Mouse (Mus musculus) embryo, embryonic 11.5 days (tissue): ENCODE results near the gene Cdca3.
"Not testable (repeated sequence)": the region's sequence is repeated elsewhere in the genome, so short reads cannot be mapped to it uniquely, and the experiment has no call there.

ENCODE experiments used
- DNase-seq: peaks from one replicate; pipeline ENCODE4 v3.0.0-alpha.2; 2012; ENCODE audit warnings: low read depth, low spot score

Cdca3 gene

DNA sequence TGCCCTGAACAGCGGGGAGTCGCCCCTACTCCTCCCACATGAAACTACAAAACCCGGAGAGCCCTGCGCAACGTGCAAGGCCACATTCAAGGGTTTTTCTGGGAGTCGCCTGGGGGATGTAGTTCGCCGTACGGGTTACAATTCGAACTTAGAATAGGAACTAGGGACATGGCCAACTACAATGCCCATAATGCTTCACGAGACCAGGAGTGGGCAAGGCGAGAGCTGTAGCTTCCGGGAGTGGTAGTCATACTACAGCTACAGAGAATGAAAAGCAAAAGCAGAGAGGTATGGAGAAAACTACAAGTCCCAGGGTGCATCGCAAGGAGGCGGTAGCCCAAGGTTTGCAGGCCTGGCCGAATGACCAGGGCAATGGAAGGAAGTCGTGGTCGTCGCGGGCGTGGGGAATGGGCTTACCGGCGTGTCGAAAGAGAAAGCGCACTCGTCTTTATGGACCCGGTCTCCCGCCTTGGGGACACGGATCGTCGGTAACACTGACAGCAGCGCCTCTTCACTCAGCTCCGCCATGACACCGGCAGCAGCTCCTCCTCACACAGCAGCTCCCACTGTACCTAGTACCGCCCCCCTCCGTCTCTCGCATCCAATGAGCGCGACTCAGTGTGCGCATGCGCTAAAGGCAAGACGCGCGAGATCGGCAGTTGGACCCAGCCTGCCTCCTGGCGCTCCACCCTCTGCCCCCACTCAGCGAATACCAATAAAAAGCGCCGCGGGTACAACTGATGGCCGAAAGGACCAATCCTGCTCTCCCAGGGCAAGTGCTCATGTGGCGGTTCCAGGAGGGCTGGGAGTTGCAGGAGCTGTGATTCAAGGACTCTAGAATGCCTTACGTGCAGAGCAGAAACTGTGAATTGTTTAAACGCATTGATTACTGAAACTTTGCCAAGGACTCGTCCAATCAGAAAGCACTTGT is at the start of gene Cdca3, which contains the start of gene Usp5:
Cdca3 (plus strand) TSS at position 680 of the 931 bp plus-strand sequence.
Usp5 (minus strand) TSS at position 617 of the 931 bp plus-strand sequence.
- DNase-seq, result peak; percentile 99

GRCm38 (mm10) chr6:124779984-124780416 is 49.3 kb upstream of the Cdca3 start:
- no peak for DNase-seq

- no peak for DNase-seq
Observed at GRCm38 (mm10) chr6:124780917-124781316, 48.4 kb upstream of the Cdca3 start.

DNA sequence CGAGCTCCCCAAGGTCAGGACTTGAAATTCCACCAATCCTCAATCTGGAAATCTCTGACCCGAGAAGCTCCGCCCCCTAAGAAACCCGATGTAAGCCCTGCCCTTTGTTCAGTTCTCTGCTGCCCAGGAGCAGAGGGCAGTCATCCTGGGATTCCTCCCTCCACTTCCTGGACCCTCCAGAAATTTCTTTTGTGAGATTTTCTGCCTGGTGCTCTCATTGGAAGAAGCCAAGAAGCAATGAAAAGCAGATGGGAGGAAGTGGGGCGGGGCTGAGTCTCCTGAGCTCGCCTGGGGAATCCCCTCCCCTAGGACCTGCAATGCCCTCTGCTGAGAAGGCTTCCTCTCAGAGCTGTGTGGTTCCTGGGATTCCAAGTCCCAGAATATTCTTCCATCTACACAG is 46.9 kb upstream of the Cdca3 start:
- no peak for DNase-seq

GRCm38 (mm10) chr6:124786756-124787420 is 42.5 kb upstream of the Cdca3 start:
- no peak for DNase-seq

DNA sequence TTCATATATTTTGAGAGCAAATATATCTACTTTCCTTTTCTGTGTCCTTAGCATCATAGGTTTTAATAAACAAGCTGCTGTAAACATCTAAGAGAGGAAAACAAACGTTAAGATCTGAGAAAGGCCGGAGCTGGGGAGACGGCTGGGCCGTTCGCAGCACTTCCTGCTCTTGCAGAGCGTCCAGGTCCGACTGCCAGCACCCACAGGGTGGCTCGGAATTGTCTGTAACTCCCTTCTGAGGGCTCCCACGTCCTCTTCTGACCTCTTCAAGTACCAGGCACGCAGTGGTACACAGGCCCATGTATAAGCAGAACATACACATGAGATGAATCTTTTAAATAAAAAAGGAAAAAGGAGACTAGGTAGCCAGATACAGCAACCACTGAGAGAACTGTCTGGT is 41.6 kb upstream of the Cdca3 start:
- DNase-seq, result no peak

GRCm38 (mm10) chr6:124789519-124789918 is 39.8 kb upstream of the Cdca3 start:
- no peak for DNase-seq

DNA sequence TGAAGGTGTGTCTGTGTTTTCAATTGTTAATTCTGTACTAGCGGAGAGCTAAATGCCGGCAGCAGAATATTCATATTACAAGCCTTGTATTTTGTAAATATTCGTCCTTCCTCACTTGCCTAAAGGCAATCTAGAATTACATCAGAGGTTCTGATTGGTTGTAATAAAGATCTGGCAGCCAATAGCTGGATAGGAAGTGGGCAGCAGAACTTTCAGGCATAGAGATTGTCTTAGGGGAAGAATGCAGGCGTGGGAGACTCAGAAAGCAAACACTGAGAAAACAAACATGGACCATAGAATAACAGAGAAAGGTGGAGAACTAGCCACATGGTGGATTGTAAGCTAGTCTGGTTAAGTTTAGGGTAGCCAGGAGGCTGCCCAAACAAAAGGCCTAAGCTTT is 39.2 kb upstream of the Cdca3 start:
- DNase-seq, result no peak

DNA sequence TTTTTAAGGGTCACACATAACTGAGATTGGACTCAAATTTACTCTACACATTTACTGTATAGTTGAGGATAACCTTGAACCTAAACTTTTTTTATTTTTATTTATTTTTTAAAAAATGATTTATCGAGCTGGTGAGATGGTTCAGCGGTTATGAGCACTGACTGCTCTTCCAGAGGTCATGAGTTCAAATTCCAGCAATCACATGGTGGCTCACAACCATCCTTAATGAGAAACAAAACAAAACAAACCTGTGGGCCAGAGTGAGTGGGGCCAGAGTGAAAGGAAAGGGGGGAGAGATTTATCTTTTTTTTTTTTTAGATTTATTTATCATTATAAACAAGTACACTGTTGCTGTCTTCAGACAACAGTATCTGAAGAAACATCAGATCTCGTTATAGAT is 37.4 kb upstream of the Cdca3 start:
- no peak for DNase-seq

DNA sequence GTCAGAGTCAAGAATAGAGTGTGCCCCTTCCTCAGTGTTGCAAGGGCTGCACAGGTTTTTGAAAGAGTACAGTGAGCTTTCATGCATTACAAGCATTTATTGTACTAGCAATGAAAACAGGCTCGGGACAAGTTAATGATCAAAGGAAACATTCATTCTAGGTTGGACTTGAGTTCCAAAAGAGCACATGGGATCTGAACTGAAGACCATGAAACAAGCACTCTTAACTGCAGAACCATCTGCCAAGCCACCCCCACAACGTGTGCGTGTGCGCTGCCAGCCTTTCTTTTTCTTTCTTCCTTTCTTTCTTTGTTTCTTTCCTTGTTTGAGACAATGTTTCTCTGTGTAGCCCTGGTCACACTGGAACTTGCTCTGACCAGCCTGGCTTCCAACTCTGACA is 33.6 kb upstream of the Cdca3 start:
- no peak for DNase-seq

GRCm38 (mm10) chr6:124796200-124796599 is 33.1 kb upstream of the Cdca3 start:
- DNase-seq, result no peak

DNA sequence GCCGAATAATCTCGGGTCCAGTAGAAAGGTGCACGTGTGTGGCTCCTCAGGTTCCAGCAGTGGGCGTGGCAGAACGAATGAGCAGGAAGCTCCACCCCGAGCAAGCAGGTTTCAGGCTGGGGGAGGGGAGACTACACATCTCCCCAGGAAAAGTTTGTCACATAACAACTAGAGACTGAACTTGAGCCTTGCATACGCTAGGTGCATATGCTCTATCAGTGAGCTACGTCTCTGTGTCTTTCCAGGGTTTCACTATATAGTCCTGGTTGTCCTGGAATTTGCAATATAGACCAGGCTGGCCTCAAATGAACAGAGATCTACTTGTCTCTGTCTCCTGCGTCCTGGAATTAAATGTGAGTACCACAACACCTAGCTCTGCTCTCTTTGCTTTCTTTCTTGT is 26.9 kb upstream of the Cdca3 start:
- DNase-seq, result not testable (repeated sequence)

DNA sequence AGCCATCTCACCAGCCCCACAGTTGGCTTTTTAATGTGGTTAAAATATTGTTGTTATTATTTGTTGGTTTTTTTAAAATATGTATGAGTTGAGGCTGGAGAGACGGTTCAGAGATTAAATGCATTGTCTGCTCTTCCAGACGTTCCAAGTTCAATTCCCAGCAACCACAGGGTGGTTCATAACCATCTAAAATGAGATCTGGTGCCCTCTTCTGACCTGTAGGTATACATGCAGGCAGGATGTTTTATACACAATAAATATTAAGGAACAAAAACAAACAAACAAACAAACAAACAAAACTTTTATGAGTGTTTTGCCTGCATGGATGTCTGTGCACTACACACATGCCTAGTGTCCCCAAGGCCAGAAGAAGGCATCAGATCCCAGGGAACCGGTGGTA is 26.3 kb upstream of the Cdca3 start:
- no peak for DNase-seq

- DNase-seq, result not testable (repeated sequence)
Observed at GRCm38 (mm10) chr6:124803691-124804090, 25.7 kb upstream of the Cdca3 start.

DNA sequence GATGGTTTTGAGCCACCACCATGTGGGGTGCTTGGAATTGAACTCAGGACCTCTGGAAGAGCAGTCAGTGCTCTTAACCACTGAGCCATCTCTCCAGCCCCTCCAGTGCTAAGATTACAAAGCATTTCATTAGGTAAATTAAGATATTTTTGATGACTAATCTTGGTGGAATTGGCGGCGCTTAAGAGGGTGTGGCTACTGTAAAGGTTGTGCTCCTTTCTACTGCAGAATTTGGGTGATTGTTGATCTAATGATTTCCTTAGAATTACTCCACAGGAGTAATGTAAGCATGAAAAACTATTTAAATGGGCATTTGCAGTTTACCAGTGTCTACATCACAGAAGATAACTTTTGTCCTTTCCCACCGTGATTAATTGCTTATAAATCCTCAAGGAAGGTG is 25.0 kb upstream of the Cdca3 start:
- DNase-seq, result no peak

- peak; percentile 84 for DNase-seq
Observed at GRCm38 (mm10) chr6:124805341-124806321, 23.7 kb upstream of the Cdca3 start.

DNA sequence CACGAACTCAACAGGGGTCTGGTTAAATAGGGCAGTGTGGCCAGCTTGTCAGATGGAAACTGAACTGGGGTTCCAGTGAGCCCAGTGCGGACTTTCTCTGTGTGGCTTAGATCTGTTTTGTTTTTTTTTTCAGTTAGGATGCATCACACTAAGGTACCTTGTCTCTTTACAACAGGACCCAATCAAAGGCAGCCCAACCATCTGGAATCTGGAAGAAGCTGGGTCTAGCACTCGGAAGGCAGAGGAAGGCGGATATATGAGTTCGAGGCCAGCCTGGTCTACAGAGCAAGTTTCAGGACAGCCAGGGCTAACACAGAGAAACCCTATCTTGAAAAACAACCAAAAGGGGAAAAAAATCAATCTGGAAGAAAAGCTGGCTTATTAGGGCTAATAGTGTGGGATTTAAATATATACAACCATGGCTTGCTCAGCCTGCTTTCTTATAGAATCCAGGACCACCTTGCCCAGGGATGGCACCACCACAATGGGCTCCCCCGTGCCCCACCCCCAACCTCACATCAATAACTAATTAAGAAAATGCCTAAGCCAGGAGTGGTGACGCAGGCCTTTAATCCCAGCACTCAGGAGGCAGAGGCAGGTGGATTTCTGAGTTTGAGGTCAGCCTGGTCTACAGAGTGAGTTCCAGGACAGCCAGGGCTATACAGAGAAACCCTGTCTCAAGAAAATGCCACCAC is 22.8 kb upstream of the Cdca3 start:
- DNase-seq, result no peak

DNA sequence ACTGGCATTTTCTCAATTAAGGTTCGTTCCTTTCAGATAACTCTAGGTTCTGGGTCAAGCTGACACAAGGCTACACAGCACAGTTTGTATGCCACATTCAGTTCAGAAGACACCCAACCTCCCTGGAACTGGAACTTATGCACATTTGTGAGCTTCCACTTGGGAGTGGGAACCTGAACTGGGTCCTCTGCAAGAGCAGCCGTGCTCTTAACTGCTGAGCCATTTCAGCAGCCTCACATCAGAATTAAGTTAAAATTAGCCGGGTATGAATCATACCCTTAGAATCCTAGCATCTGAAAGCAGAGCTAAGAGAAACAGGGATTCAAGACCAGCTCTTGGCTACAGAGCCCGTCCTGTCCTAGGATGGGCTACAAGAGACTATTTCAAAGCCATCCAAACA is 22.0 kb upstream of the Cdca3 start:
- no peak for DNase-seq

DNA sequence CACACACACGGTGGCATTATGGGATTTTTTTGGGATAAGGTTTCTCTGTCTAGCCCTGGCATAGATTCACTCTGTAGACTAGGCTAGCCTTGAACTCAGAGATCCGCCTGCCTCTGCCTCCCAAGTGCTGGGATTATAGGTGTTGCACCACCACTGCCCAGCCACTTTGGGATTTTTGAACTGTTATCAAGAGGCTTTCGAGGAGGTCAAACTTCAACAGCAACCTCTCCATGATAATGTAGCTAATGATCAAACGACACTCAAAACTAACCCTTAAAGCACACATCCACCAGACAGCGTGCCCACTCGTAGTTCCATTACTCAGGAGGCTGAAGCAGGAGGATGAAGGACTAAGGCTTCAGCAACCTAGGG is 21.4 kb upstream of the Cdca3 start:
- DNase-seq, result no peak

GRCm38 (mm10) chr6:124808358-124809012 is 20.9 kb upstream of the Cdca3 start, which contains the start of gene Spsb2:
Gene Spsb2, plus strand, starts transcription at chr6:124808661.
- DNase-seq, result no peak
